Mouse (Mus musculus) cortical plate, adult 2 months (tissue): ENCODE measurements around the gene Hist1h2ak.
"Not testable (repeated sequence)": the region's sequence is repeated elsewhere in the genome, so short reads cannot be mapped to it uniquely, and the experiment has no call there.

Experiments
- CTCF ChIP-seq: fragments of 200-500 bp; IDR thresholded peaks from 2 replicates; pipeline ENCODE4 v1.5.1; 2011; ENCODE audit warnings: mild to moderate bottlenecking, control low read depth, low read length; ENCODE audit not compliant: insufficient read depth; ENCODE audit errors: extremely low read depth
- POLR2A ChIP-seq: fragments of 200-500 bp; IDR thresholded peaks from 2 replicates; pipeline ENCODE4 v1.6.1; 2011; ENCODE audit warnings: mild to moderate bottlenecking, low read length, control low read depth; ENCODE audit not compliant: insufficient read depth; ENCODE audit errors: extremely low read depth

- not testable (repeated sequence) for TF ChIP-seq CTCF, POLR2A
These were observed 36.9 kb downstream of the Hist1h2ak start for GRCm38 (mm10) chr13:21716540-21717391.
